Mouse (Mus musculus): Measurements from ENCODE around the gene Pitpnc1.

- no peak for TF ChIP-seq CTCF (conservative IDR thresholded peaks at IDR 0.05; ENCODE audit: insufficient read depth, insufficient read length, low read depth, low read length)
- no peak for TF ChIP-seq POLR2A (IDR thresholded peaks at IDR 0.05; ENCODE audit: low read depth, low read length)
Observed at GRCm38 (mm10) chr11:107223667-107224214, 246.8 kb downstream of the Pitpnc1 start.
